Mouse (Mus musculus): ENCODE measurements at regions not wholly inside any gene's neighbourhood (a gene's known extent, or its start where the extent isn't known, plus 50 kb on each side); places are given as distances from the start of the nearest gene placed in this dataset.

- no peak for DNase-seq
Observed at GRCm38 (mm10) chr14:105544066-105544465, 285.7 kb downstream of the Ndfip2 start.

DNA sequence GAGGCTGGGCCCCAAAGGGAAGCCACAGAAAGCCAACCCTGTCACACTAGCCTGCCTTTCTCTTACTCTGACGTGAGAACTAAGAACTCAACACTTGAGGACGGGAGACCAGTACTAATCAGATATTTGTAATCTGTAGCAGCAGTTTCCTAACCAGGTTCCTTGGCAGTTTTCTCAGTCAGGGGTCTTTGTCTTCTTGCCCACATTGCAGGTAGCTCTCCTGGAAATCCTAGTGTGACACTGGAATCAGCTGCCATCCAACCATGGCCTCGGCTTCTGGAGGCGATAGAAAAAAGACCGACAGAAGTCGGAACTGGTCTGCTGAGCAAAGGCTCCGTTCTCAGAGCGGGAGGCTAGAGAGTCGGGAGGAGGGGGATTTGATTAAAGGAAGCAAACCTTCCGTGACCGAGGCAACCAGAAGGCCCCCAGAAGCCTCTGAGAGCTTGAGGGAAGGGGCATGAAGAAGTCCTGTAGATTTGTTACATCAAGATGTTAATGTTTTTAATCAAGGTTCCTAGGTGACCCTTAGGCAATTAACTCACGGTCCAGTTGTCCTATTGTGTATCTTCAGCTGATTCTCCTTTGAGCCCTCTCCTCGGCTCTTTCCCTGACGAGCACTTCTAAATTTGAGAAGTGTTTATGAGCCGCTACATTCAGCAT lies 284.2 kb downstream of the Ndfip2 start:
- no peak for DNase-seq

DNA sequence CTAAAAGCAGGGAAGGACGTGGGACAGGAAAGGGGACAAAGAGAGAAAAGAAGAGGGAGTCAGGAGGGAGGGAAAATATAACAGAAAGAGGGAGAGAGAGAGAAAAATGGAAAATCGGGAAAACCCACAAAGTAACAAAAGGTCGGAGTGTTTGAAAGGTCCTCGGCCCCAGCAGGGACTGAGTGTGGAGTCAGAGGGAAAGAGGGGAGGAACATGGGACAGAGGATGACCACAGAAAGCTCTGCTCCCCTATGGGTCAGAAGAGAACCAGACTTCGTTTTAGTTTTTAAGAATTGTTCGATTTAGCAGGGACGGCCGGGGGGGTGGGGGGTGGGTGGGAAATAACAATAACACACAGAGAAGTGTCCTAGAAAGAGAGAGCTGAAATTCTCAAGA lies 283.7 kb downstream of the Ndfip2 start:
- DNase-seq = no peak

- DNase-seq = no peak
Observed at GRCm38 (mm10) chr14:105532168-105532745, 273.9 kb downstream of the Ndfip2 start.

DNA sequence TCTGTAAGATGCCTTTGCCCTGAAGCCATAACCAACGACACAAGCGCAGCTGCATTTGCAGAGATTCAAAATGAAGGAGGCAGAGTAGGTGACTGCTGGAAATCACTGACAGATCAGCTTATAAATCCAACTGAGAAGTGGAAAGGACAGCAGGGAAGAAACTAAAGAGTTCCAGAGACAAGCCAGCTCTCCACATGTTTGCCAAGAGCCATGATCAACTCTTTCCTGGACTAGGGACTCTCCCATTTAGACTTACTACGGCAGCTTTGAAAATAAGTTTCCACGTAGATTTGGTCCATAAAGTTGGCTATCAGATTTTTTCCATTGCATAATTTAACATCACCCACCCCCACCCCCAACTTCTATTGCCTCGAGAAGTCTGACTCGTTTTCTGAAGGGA lies 269.7 kb downstream of the Ndfip2 start:
- DNase-seq = no peak

GRCm38 (mm10) chr14:105523849-105524248 lies 265.5 kb downstream of the Ndfip2 start:
- DNase-seq = no peak

GRCm38 (mm10) chr14:105522279-105522678 lies 263.9 kb downstream of the Ndfip2 start:
- no peak for DNase-seq

- DNase-seq = no peak
Observed at GRCm38 (mm10) chr14:105518706-105519105, 260.3 kb downstream of the Ndfip2 start.

DNA sequence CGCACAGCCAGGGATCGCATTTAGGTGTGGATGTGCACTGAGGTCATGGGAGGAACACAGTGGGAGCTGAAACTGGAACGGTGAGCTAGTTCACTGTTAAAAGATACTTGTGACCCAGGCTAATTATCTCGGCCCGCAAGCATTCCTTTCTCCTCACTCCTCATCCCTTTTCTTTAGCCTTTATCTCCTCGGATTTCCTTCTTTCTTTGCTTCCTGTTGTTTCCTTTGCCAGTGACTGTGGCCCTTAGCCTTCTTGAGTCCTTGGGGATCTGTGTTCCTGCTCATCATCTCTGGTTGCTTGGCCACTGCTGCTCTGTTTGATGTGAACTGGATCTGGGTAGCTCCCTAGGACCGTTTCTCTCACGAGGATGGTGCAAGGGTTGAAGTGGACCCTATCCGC lies 256.0 kb downstream of the Ndfip2 start:
- no peak for DNase-seq

- DNase-seq = no peak
Observed at GRCm38 (mm10) chr14:105512914-105513677, 254.7 kb downstream of the Ndfip2 start.

- no peak for DNase-seq
Observed at GRCm38 (mm10) chr14:105511826-105512225, 253.5 kb downstream of the Ndfip2 start.

GRCm38 (mm10) chr14:105511135-105511534 lies 252.8 kb downstream of the Ndfip2 start:
- no peak for DNase-seq

DNA sequence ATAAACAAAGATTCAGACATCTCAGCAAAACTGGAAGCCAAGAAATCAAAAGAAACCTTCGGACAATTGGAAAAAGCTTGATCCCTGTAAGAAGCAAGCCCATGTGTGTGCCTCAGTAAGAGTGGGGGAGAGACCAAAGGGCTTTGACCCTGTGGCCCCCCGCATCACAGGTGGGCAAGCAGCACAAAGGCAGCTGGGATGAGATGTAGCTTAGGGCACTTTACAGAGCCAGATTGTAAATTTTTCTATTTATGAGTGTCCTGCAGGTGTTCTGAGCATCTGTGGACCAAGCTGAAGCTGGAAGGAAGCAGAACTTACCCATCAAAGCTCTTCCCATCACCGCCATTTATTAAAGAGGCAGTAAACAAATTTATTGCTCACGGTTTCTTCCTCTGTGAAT lies 246.9 kb downstream of the Ndfip2 start:
- DNase-seq = no peak

- no peak for DNase-seq
Observed at GRCm38 (mm10) chr14:105504376-105504775, 246.0 kb downstream of the Ndfip2 start.

DNA sequence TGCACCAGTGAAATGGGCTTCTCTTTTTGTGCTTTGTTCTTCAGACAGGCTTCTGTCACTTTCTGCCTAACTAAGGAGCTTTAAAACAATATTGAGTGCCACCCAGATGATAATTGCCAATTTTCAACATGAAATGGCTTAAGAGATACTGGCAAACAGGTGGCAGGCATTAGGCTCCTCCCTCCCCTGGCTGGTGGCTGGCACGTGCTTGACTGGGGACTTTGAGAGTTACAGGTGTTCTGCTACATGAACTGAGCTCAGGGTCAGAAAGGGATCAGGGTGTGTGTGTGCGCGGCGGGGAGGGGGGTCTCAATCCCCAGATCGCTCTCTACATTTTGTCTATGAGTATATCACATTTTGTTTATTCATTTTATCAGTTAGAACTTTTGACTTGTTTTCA lies 245.4 kb downstream of the Ndfip2 start:
- no peak for DNase-seq

- DNase-seq = no peak
Observed at GRCm38 (mm10) chr14:105502633-105502975, 244.2 kb downstream of the Ndfip2 start.

GRCm38 (mm10) chr14:105501792-105502632 lies 243.6 kb downstream of the Ndfip2 start:
- no peak for DNase-seq

DNA sequence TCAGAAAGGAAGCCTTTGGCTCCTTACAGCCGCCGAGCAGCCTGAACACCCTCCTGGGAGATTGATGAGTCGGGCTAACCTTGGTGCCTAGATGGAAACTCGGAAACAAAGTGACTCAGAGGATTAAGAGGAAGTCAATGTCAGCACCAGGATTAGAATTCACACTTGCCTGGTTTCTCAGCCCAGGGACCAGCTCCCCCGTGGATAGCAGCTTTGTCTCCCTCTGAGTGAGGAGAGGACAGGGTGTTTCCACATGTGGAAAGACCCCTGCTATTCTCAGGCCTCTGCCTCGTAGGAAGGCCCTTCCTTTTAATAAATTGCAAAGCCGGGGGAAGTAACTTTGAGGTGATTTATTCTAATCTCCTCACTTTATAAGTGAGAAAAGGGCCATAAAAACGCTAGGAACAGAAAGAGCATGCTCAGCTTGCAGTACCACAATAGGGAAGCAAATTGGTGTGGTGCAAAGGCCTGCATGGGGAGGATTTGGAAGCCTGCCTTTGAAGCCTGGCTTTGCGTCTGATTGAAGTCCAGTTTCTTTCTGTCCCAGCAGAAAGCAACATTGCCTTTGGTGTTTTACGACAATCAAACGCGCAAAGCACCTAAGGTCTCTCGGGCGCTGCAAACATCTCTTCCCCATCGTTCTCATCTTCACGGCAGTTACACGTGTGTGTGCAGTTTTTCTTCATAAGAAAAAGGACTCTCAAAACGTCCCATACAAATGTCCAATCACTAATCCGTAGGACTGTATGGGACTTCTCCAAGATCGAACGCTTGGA lies 242.8 kb downstream of the Ndfip2 start:
- no peak for DNase-seq

GRCm38 (mm10) chr14:105499319-105499895 lies 241.0 kb downstream of the Ndfip2 start:
- DNase-seq = no peak

GRCm38 (mm10) chr14:105498155-105498906 lies 240.0 kb downstream of the Ndfip2 start:
- DNase-seq = no peak

DNA sequence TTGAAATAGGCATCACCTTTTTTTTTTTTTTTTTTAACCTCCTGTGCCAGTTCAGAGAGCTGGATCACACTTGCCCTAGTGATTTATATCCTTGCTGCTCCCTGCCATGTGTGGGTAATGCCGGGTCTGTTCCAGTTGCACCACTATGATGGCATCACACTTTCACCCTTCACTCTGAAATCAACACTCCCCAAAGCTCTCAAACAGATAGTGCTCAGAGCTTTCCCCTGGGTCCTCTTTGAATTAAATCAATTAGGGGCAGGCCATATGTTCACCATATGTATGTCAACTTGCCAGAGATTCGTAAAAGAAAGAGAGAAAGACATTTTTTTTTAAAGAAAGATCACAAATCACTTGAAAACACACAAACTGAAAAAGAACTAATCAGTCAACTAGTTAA lies 236.8 kb downstream of the Ndfip2 start:
- no peak for DNase-seq
